Mouse (Mus musculus) neural tube, embryonic 11.5 days (tissue): ENCODE results near the gene D6Wsu163e. TPM values are rescaled to one million over a fixed set of nuclear protein-coding genes. Genes with fewer than 3 reads are reported as not detected.

ENCODE experiments used
- ATAC-seq: fragments of 200-750 bp; cut with Nextera tagmentation; 2 replicates; pipeline ENCODE4 v1.8.0; 2017; ENCODE audit warnings: moderate number of reproducible peaks, mild to moderate bottlenecking, moderate TSS enrichment, moderate library complexity; ENCODE audit not compliant: insufficient read depth, low FRiP score, low TSS enrichment
- DNase-seq: peaks from one replicate; pipeline ENCODE4 v3.0.0-alpha.2; 2015; ENCODE audit warnings: low spot score
- H3K27ac ChIP-seq: fragments of 300-500 bp; sonication (generic); 2 replicates; pipeline ENCODE4 v1.5.1; 2014; ENCODE audit warnings: low read depth, mild to moderate bottlenecking, low read length
- H3K27me3 ChIP-seq: fragments of 300-500 bp; sonication (generic); 2 replicates; pipeline ENCODE4 v1.6.1; 2014; ENCODE audit warnings: mild to moderate bottlenecking, low read length, mixed read lengths; ENCODE audit not compliant: control insufficient read depth, insufficient read depth
- H3K36me3 ChIP-seq: fragments of 300-500 bp; sonication (generic); 2 replicates; pipeline ENCODE4 v1.6.1; 2014; ENCODE audit warnings: mild to moderate bottlenecking, low read length, moderate library complexity, mixed read lengths; ENCODE audit not compliant: control insufficient read depth, insufficient read depth
- H3K4me1 ChIP-seq: fragments of 300-500 bp; sonication (generic); 2 replicates; pipeline ENCODE4 v1.6.1; 2014; ENCODE audit warnings: low read length, mixed read lengths; ENCODE audit not compliant: control insufficient read depth, insufficient read depth
- H3K4me2 ChIP-seq: fragments of 300-500 bp; sonication (generic); 2 replicates; pipeline ENCODE4 v1.6.1; 2014; ENCODE audit warnings: low read depth, mild to moderate bottlenecking, moderate library complexity
- H3K4me3 ChIP-seq: fragments of 300-500 bp; sonication (generic); 2 replicates; pipeline ENCODE4 v1.5.1; 2014; ENCODE audit warnings: low read depth, low read length
- H3K9ac ChIP-seq: fragments of 300-500 bp; sonication (generic); 2 replicates; pipeline ENCODE4 v1.6.1; 2014; ENCODE audit warnings: mild to moderate bottlenecking, low read length
- H3K9me3 ChIP-seq: fragments of 300-500 bp; sonication (generic); 2 replicates; pipeline ENCODE4 v1.6.1; 2016; ENCODE audit warnings: low read length; ENCODE audit not compliant: control insufficient read depth
- WGBS: fragments of 180-500 bp; shearing (Covaris S2); extraction: QIAGEN DNeasy Blood & Tissue Kit; methylation state at CpG from one replicate; pipeline ENCODE4 v1.1.7; 2014; 5-methylcytosine and 5-hydroxymethylcytosine counted together
- polyA plus RNA-seq: library from polyadenylated mRNA; unstranded; fragments of >200 nt; fragmentation: Nextera tagmentation; extraction: Ambion mirVana; gene quantifications from 2 replicates; pipeline ENCODE4 v1.2.1, GENCODE M21; 2014

The D6Wsu163e gene
- polyA plus RNA-seq, 1 experiment from 2014 or later, result 21.2 TPM

- no peaks in the 10 kb centered on the region for H3K36me3 ChIP-seq
- H3K27ac ChIP-seq, result no peak overlapping the region
- no peaks in the 10 kb centered on the region for H3K27me3 ChIP-seq
- 63% methylated on average over 5 of the region's 5 CpGs for WGBS
- DNase-seq (no peak), ATAC-seq (no peak)
- no peaks in the 10 kb centered on the region for H3K4me1 ChIP-seq
- no peak overlapping the region for H3K4me2 ChIP-seq
- H3K9me3 ChIP-seq, result no peaks in the 10 kb centered on the region
- H3K4me3 ChIP-seq, result no peak overlapping the region
- H3K9ac ChIP-seq, result no peak overlapping the region
Measured at GRCm38 (mm10) chr6:126981539-126982234, 41.9 kb downstream of the D6Wsu163e start.

GRCm38 (mm10) chr6:126993676-126994075 lies 53.9 kb downstream of the D6Wsu163e start:
- no peaks in the 10 kb centered on the region for H3K4me1 ChIP-seq
- H3K9ac ChIP-seq, result no peak overlapping the region
- no peak for ATAC-seq
- H3K27ac ChIP-seq, result no peak overlapping the region
- H3K9me3 ChIP-seq, result no peaks in the 10 kb centered on the region
- no peaks in the 10 kb centered on the region for H3K27me3 ChIP-seq
- DNase-seq, result no peak
- H3K4me2 ChIP-seq, result no peak overlapping the region
- WGBS, result 70% methylated on average over 2 of the region's 2 CpGs
- no peak overlapping the region for H3K4me3 ChIP-seq
- no peaks in the 10 kb centered on the region for H3K36me3 ChIP-seq

- no peak for DNase-seq
- no peak for ATAC-seq
- Histone ChIP-seq H3K9me3 (no peaks in the 10 kb centered on the region), H3K4me3 (no peak overlapping the region), H3K27ac (no peak overlapping the region), H3K36me3 (no peaks in the 10 kb centered on the region), H3K27me3 (no peaks in the 10 kb centered on the region), H3K9ac (no peak overlapping the region), H3K4me2 (no peak overlapping the region), H3K4me1 (no peaks in the 10 kb centered on the region)
- WGBS, result 88% methylated on average over 3 of the region's 3 CpGs
Measured at GRCm38 (mm10) chr6:126995494-126995893, 55.7 kb downstream of the D6Wsu163e start.

- WGBS, result 84% methylated on average over 5 of the region's 5 CpGs
- no peaks in the 10 kb centered on the region for H3K9me3 ChIP-seq
Measured at GRCm38 (mm10) chr6:126996399-126996798, 56.6 kb downstream of the D6Wsu163e start.

GRCm38 (mm10) chr6:127005646-127006045 lies 65.9 kb downstream of the D6Wsu163e start:
- no peak overlapping the region for H3K4me3 ChIP-seq
- DNase-seq (no peak), ATAC-seq (no peak)
- no peaks in the 10 kb centered on the region for H3K36me3 ChIP-seq
- H3K9ac ChIP-seq, result no peak overlapping the region
- no peaks in the 10 kb centered on the region for H3K9me3 ChIP-seq
- no peak overlapping the region for H3K27ac ChIP-seq
- no peaks in the 10 kb centered on the region for H3K27me3 ChIP-seq
- WGBS, result 96% methylated on average over 3 of the region's 3 CpGs
- H3K4me1 ChIP-seq, result no peaks in the 10 kb centered on the region
- no peak overlapping the region for H3K4me2 ChIP-seq

More at GRCm38 (mm10) chr6:126996399-126996798, 56.6 kb downstream of the D6Wsu163e start:
- no peak for DNase-seq
- Histone ChIP-seq H3K9ac (no peak overlapping the region), H3K4me3 (no peak overlapping the region), H3K27me3 (no peaks in the 10 kb centered on the region), H3K27ac (no peak overlapping the region), H3K4me2 (no peak overlapping the region), H3K4me1 (no peaks in the 10 kb centered on the region), H3K36me3 (no peaks in the 10 kb centered on the region)
- no peak for ATAC-seq

- 83% methylated on average over 3 of the region's 3 CpGs for WGBS
- no peak for ATAC-seq
Measured at GRCm38 (mm10) chr6:127006551-127006950, 66.8 kb downstream of the D6Wsu163e start.

GRCm38 (mm10) chr6:127010021-127010420 lies 70.3 kb downstream of the D6Wsu163e start:
- Histone ChIP-seq H3K36me3 (no peaks in the 10 kb centered on the region), H3K4me3 (no peak overlapping the region), H3K4me1 (no peaks in the 10 kb centered on the region), H3K9ac (no peak overlapping the region), H3K27ac (no peak overlapping the region), H3K4me2 (no peak overlapping the region), H3K27me3 (no peaks in the 10 kb centered on the region), H3K9me3 (no peaks in the 10 kb centered on the region)
- DNase-seq (no peak), ATAC-seq (no peak)
- WGBS, result 95% methylated on average over 13 of the region's 13 CpGs

More at GRCm38 (mm10) chr6:127006551-127006950, 66.8 kb downstream of the D6Wsu163e start:
- no peak overlapping the region for H3K9ac ChIP-seq
- no peak overlapping the region for H3K4me3 ChIP-seq
- H3K9me3 ChIP-seq, result no peaks in the 10 kb centered on the region
- H3K27me3 ChIP-seq, result no peaks in the 10 kb centered on the region
- DNase-seq, result no peak
- no peaks in the 10 kb centered on the region for H3K4me1 ChIP-seq
- no peak overlapping the region for H3K4me2 ChIP-seq
- H3K27ac ChIP-seq, result no peak overlapping the region
- no peaks in the 10 kb centered on the region for H3K36me3 ChIP-seq

GRCm38 (mm10) chr6:127011947-127012535 lies 72.3 kb downstream of the D6Wsu163e start:
- Histone ChIP-seq H3K36me3 (no peaks in the 10 kb centered on the region), H3K27ac (no peak overlapping the region), H3K9ac (no peak overlapping the region), H3K4me2 (no peak overlapping the region), H3K4me3 (no peak overlapping the region), H3K4me1 (no peaks in the 10 kb centered on the region), H3K27me3 (no peaks in the 10 kb centered on the region), H3K9me3 (no peaks in the 10 kb centered on the region)
- WGBS, result 82% methylated on average over 13 of the region's 13 CpGs
- no peak for DNase-seq
- no peak for ATAC-seq
